Mouse (Mus musculus) brown adipose tissue, adult 24 weeks (tissue): ENCODE measurements around the gene Wfdc12. TPM values are rescaled to one million over a fixed set of nuclear protein-coding genes. Genes with fewer than 3 reads are reported as not detected.

ENCODE experiments used
- H3K27ac ChIP-seq: fragments of 200-500 bp; replicated peaks from 2 replicates; pipeline ENCODE4 v1.5.1; 2012; ENCODE audit warnings: low read depth, mild to moderate bottlenecking, low read length
- H3K4me1 ChIP-seq: fragments of 200-500 bp; 2 replicates; pipeline ENCODE4 v1.6.1; 2012; ENCODE audit warnings: low read length, mixed read lengths; ENCODE audit not compliant: control insufficient read depth, insufficient read depth, insufficient read length
- H3K4me3 ChIP-seq: fragments of 200-500 bp; 2 replicates; pipeline ENCODE4 v1.5.1; 2012; ENCODE audit warnings: low read depth, mild to moderate bottlenecking, low read length, moderate library complexity; ENCODE audit not compliant: insufficient read depth
- polyA plus RNA-seq: library from polyadenylated mRNA; stranded (reverse); fragments of >200 nt; gene quantifications from 2 replicates; pipeline ENCODE4 v1.2.4, GENCODE M21; 2012; ENCODE audit not compliant: missing spikeins, insufficient read depth, insufficient read length

Wfdc12 gene
- polyA plus RNA-seq, 1 experiment: not detected

DNA sequence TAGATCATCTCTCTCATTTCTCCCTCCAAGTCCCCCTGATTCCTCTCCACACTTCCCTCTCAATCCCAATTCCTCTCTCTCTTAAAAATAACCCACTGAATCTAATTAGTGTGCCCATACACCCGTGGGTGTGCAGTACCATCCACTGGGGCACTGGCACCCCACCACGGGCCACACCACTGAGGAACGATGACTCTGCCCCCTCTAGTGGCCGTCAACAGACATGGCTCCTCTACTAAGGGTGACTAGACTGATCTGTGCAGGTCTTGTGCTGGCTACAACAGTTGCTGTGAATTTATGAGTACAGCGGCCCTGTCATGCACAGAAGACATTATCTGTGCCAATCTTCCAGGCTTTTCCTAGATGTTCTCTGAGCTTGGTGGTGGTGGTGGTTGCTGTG, 1.7 kb downstream of the Wfdc12 start:
- no peaks in the 10 kb centered on the region for H3K4me1 ChIP-seq
- H3K4me3 ChIP-seq: no peak overlapping the region
- no peak overlapping the region for H3K27ac ChIP-seq

DNA sequence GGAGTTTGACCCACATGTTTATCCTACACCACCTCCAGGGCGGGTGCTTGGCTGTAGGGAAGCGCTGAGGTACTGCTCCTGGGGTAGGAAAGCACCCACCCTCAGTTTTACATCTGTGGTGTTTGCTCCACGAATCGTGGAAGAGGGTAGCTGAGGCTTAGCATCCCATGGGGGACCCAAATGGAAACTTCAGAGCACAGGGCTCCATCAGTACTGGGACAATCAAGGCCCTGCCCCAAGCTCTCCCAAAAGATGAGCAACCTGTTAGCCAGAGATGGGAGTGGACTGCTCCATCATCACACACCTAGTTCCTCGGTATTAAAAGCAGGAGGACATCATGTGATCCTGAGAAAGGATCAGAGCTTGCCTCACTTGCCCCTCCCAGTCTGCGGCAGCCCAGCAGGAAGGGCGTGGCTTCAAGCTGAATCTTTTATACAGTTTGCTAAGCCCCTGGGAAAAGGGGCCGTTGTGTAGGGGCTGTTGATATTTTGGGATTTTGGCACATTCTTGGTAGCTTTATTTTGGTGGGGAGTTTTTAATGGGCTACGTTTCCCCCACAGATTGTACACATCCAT, 6.2 kb downstream of the Wfdc12 start:
- H3K27ac ChIP-seq: no peak overlapping the region
- H3K4me1 ChIP-seq: no peaks in the 10 kb centered on the region
- H3K4me3 ChIP-seq: no peak overlapping the region

DNA sequence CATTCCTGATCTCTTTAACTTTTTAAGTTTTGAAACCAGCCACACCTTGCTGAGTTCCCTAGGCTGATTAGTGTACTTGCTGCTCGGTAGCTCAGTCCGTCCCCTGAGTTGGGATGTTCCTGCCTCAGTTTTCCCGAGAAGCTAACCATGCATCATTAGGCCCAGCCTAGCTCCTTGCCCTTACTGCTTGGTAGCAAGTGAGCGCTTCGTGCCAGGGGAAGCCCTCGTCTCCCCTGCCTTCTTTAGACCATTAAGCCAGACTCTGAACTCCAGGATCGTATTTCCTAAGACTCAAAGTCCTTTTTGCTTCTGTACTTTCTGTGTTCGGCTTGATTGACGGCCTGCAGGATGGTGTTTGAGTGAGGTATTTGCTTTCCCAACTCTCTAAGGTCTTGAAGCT, 7.1 kb downstream of the Wfdc12 start:
- H3K4me3 ChIP-seq: no peak overlapping the region
- H3K27ac ChIP-seq: no peak overlapping the region
- no peaks in the 10 kb centered on the region for H3K4me1 ChIP-seq

DNA sequence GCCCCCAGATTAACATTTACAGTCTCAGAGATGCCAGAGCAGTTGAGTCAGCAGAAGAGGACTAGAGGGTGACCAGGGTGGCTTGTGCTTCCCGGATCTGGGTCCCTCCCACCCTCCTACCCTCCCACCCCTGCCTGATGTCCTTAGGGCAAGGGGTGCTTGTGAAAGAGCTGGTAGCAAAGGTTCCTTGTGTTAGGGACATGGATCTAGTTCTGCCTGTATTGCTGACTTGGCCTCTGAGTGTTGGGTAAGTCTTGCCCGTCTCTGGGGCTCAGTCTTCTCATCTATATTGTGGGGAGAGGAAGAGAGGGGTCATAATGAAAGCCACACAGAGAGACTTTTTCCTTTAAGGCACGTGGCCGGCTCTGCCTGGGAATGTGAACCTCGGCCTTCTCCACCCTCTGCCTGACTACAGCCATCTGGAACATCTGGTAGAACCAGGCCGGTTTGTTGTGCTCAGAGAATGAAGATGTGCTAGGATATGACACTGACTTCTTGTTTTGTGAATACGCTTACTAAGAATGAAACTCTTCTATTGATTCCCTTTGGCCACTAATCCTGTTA, 7.6 kb downstream of the Wfdc12 start, which contains the start of gene Wfdc5:
Wfdc5 (minus strand) TSS at position 51 of the 564 bp plus-strand sequence.
- no peak within 1 kb of the TSS for H3K27ac ChIP-seq
- no peaks in the 10 kb centered on the region for H3K4me1 ChIP-seq
- H3K4me3 ChIP-seq: no peak within 1 kb of the TSS

DNA sequence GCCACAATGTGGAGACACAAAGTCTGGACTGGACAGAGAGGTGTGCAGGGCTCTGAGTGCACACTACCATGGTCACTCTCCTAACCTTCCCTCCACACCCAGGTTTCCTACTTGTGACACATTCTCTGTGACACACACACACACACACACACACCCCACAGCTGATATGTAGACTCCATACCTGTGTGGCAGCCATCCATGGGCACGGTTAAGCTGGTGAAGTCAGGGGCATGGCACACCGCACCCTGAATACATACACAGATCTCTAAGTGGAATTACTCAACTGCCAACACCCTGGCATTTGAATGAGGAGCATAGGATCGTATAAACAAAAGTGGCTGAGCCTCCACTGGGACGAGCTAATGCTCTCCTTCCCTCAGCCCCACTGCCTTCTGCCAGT, 9.6 kb downstream of the Wfdc12 start:
- Histone ChIP-seq H3K4me1 (no peaks in the 10 kb centered on the region), H3K4me3 (no peak overlapping the region), H3K27ac (no peak overlapping the region)

DNA sequence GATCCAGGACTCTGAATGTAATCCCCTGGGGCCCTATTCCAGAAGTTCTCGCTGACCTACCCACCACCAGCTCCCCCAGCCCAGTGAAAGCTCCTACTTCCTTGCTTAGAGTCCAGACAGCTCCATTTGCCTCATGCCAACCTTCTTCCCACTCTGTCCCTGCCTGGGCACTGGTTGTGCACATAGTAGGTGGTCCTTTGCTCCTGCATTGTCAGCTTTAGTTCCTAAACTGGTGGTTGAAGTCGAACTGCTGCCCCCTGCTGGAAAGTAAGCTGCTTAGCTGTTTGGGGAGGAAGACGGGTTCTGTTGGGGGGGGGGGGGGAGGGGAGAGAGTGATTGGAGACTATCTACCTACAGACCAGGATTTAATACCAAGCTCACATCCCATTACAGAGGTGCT, 10.3 kb downstream of the Wfdc12 start:
- Histone ChIP-seq H3K4me1 (no peaks in the 10 kb centered on the region), H3K27ac (no peak overlapping the region)

DNA sequence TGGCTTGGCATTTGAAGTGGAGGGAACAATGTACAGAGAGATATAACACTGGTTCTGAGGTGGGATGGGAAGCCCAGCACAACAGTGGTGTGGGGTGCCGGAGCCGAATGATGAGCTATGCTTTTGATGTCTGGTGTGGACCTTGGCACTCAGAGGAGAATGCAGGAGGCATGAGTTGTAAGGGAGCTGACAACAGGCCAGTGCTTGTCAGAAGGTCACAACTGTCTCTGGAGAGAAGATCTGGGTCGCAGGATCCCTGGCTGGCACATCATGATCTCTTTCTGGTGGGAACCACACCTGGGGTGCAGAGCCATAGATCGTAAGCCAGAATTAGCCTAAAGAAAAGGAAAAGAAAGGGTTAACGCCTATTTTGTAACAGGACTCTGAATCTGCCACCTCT, 12.6 kb downstream of the Wfdc12 start:
- Histone ChIP-seq H3K27ac (no peak overlapping the region), H3K4me3 (no peak overlapping the region), H3K4me1 (no peaks in the 10 kb centered on the region)

More for the DNA sequence above, 10.3 kb downstream of the Wfdc12 start:
- no peak overlapping the region for H3K4me3 ChIP-seq

DNA sequence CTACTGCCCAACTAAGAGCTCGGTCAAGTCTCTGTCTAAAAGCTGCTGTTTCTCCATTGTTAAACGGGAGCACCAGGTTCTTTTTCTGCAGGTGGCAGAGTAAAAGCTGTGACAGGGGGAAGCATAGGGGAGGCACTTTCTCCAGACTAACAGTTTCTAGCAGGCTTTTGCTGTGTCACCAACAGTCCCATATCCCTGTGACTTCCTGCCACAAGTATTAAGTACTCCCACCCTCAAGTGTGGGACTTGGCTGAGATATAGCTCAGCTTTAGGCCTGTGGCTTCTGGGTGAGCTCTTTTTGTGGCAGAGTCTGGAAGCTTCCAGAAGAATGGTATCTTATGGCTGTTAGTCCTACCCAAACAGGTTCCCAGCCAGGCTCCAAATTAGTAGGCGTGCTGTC, 14.6 kb downstream of the Wfdc12 start:
- Histone ChIP-seq H3K27ac (no peak overlapping the region), H3K4me1 (no peaks in the 10 kb centered on the region), H3K4me3 (no peak overlapping the region)

DNA sequence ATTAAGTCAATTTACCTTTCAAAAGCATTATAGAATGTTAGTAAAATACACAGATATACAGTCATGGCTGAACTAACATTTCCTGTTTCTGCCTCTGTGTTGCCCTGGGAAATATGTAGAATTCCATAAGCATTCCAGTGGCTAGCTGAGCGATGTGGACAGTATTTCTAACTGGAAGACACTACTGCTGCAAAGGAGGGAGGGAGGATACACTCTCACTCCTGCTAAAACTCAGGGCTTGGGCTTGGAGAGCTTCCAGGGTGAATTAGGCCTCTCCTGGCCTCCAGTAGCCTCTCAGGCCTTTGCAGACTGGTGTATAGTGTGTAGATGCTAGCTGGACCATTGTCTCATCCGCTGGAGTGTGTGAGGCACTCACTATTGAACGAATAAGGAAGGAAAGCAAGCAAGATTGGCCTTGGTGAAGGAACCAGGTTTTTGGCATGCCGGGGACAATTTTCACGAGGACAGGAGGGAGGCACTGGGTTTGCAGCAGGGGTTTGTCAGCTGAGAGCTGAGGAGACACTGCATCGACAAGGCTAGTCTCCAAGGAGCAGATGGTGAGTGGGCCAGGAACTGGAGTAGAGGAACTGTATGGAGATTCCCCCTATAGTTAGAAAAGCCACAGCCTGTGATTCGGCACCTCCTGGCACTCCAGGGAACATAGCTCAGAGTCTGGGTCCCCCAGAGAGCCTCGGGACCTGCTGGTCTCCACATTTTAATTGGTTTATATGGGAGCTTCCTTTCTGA, 15.6 kb downstream of the Wfdc12 start:
- no peak overlapping the region for H3K4me3 ChIP-seq
- no peaks in the 10 kb centered on the region for H3K4me1 ChIP-seq
- H3K27ac ChIP-seq: no peak overlapping the region

DNA sequence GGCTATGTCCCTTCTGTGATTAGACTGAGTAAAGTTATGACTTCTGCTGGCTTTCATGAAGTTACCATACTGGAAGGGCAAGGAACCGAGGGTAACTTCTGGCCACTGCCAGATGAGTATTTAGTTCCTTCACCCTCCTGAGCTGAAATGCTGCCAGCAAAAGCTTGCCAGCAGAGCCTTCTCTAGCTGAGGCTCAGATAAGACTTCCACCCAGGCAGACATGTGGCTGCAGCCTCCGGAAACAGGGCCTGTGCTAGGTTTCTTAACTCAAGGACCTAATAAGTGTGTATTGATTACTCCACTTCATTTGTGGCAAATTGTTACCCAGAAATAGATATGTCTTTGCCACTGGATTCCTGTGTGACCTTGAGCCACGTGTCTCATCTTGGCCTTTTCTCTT, 17.0 kb downstream of the Wfdc12 start:
- Histone ChIP-seq H3K27ac (no peak overlapping the region), H3K4me3 (no peak overlapping the region), H3K4me1 (no peaks in the 10 kb centered on the region)

DNA sequence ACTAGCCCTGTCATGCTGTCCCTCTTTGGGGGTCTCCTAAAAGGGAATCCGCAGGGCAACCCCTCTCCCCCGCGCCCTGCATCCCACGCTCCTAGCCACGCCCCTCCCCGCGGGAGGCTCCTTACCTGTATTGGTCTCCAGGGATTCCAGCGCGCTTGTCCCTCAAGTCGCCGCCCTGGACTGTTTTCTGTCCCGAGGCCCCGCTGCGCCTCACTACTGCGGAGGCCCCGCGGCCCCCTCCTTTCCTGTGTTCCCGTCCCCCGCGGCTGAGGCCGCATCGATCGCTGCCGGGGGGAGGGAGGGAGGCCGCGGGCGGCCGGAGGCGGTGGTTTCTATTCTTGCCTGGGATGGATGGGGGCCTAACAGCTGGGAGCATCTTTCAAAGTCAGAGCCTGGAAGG, 19.5 kb downstream of the Wfdc12 start, which contains the start of gene Kcns1:
Kcns1 (minus strand) TSS at position 212 of the 400 bp plus-strand sequence.
- Histone ChIP-seq H3K4me3 (no peak within 1 kb of the TSS), H3K4me1 (no peaks in the 10 kb centered on the region), H3K27ac (no peak within 1 kb of the TSS)

DNA sequence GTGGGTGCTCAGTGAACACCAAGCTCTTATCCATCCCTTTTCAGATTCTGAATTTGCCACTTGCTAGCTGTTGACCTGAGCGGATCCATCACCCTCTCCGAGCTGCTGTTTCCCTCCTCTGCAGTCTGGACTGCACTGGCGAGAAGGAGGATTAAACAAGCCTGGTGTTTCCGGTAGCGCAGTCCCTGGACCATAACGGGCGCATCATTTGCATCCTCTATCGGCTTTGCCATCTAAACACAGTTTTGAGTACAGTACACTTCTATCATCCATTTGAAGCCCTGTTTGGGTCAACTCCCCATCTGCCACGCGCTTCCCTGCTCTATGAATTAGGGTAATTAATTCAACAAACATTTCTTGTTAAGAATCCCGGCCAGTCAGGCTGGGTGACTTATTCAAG, 20.1 kb downstream of the Wfdc12 start:
- H3K4me1 ChIP-seq: no peaks in the 10 kb centered on the region
- H3K27ac ChIP-seq: no peak overlapping the region
- no peak overlapping the region for H3K4me3 ChIP-seq

DNA sequence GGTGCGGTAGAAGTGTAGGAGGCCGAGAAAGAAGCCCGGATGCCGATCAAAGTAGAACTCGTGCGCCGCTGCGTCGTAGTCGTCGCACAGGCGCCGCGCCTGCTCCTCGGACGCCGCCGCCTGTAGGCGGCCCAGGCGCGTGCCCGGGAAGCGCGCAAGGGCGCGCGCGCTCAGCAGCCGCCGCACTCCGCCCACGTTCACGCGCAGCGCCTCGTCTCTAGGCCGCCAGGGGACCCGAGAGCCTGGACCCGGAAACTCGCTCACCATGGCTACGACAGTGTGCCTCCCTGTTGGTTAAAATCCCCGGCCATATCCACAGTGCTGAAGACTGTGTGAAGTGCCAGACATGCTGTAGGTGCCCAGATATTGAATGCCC, 21.8 kb downstream of the Wfdc12 start:
- H3K4me3 ChIP-seq: no peak overlapping the region
- H3K27ac ChIP-seq: no peak overlapping the region
- no peaks in the 10 kb centered on the region for H3K4me1 ChIP-seq

DNA sequence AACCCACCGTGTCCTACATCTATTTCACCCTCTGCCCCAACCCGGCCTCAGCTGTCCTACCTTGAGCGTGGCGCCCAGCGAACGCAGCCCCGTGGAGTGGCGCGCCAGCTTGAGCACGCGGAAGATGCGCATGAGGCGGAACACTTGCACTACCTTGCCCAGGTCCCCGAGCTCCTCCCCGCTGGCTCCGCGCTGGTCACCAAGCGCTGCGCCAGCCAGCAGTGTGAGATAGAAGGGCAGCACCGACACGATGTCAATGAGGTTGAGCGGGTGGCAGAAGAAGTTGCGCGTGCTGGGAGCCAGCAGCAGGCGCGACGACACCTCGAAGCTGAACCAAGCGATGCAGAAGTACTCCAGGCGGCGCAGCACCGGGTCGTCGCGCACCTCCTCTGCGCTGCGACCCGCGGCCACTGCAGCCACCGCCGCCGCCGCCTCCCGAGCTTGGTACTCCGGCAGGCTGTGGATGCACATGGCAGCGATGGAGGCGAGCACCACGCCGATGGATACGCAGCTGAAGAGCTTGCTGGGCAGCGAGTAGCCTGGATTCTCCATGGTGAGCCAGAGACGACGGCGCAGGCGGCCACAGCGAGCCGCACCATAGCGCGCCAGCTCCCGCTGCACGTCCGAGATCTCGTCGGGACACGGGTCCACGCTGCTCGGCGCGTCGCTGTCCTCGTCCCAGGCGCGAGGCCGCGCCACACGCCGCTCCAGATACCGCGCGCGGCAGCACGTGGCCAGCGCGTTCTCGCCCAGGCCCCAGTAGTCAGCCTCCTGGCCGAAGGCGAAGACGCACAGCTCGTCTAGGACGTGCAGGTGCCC, 22.4 kb downstream of the Wfdc12 start:
- Histone ChIP-seq H3K4me3 (no peak overlapping the region), H3K4me1 (no peaks in the 10 kb centered on the region), H3K27ac (no peak overlapping the region)

DNA sequence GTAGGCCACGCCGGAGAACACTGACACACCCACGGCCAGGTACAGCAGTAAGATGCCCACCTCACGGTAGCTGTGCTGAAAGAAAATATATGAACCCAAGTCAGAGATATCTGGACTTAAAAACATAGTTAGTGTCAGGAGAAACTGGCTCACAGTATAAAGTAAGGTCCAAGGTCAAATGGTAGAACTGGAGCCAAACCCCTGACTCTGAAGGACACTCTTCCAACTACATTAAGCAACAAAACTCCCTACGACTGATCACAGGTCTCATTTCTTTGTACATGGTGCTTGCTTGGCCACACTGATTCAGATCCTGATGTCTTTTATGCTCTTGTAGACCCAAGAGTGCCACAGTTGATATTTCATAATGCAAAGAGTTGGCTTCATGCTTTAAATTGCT, 25.5 kb downstream of the Wfdc12 start:
- Histone ChIP-seq H3K4me1 (no peaks in the 10 kb centered on the region), H3K4me3 (no peak overlapping the region)

More for the DNA sequence above, 25.5 kb downstream of the Wfdc12 start:
- H3K27ac ChIP-seq: no peak overlapping the region
